Mouse (Mus musculus) urinary bladder, postnatal 36 days (tissue): Measurements from ENCODE around the gene Jade1.

Source experiments
- DNase-seq, 2 experiments: peaks; one replicate each; pipeline ENCODE4 v3.0.0; 2022; ENCODE audit warnings: low spot score in 2 of 2, mixed read lengths in 1 of 2

The Jade1 gene

DNA sequence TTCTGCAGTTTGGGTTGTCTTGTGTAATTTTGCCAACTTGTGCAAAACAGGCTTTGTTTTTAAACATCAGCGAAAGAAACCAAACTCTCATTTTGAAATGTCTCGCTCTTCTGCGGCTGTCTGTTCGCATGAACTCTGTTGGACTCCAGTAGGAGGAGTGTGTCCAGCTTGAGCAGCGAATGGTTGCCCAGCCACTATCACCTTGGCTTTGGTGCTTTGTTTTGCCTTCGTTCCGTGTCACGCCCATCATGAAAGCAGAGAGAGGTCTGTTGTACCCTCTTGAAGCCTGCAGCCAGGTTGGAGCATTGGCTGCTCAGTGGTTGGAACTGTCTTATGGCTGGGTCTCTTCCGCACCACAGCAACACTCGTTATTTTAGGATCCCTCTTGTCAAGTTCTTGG is 43.7 kb downstream of the Jade1 start:
- DNase-seq: no peak

DNA sequence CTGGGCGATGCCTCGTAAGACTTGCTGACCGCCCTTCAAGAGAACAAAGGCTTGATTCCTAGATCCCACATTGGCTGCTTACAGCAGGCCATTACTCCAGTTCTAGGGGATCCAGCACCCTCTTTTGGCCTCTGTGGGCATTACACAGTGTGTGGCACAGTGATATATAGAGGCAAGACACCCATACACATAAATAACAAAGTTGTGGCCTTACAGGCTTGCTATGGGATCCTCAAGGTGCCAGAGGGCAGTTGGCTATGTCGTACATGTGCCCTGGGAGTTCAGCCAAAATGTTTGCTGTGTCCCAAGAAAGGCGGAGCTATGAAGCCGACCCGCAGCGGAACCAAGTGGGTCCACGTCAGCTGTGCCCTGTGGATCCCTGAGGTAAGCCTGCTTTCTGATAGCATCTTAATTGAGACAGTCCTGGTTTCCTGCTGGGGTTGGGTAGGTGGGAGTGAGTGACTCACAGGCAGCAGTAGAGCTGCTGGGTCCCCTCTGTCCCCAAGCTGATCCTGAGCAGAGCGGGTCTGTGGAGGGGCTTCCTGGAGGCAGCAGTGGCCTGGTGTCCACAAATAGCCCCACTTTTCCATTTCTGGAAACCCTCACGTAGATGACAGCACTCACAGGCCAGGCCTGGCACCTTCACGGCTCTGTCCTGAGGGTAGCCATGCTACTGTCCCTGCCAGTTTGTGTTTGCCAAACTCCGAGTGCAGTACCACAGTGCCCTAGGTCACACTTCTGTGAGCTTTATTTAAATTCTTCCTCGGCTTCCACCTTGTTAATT is 44.5 kb downstream of the Jade1 start:
- peak; percentile 36 to 49 for DNase-seq

DNA sequence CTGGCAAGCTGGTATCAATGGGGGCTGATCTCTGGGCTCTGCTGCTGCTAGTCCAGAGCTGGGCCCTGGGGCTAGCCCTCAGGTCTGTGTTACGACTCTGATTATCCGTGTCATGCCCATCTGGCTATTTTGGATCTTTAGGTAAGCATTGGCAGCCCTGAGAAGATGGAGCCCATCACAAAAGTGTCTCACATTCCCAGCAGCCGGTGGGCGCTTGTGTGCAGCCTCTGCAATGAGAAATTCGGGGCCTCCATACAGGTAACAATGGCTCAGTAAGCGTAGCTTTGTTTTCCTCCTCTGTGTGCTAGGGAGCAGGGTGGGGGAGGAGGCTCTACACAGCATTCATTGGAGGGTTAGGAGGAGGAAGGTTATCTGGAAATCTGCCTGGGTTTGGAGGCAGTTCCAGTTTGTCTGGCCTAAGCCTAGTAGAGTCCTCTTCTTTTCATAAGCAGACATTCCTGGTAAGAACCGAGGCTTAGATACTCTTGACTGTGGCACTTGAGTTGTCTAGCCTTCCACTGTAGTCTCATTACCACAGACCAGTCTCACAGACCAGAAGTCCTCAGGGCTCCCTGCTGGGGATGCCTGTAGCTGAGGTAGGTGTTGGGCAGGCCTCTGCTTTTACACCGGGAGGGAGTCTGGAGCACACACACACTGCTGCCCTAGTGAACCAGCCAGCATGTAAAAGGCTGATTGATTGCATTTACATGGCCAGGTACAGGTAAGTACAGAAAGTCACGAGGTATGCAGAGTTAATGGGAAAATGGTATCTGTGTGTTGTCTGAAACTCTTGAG is 45.9 kb downstream of the Jade1 start:
- DNase-seq: no peak

DNA sequence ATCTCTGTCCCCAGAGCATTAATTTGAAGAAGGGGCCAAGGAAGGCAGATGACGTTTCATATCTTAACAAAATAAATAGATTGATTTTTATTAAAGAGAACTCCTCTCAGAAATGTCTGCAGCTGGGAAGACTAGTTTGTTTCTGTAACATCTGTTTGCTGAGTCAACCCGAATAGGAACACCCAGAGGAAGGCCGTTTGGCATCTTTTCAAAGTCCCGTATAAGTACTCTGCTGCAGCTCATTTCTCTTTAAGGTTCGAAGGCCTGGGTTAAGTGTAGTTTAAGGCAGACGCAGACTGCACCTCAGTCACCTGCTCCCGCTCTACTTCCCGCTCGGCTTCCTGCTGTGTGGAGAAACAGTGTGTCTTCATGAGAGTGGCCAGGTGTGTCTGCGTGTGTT is 47.4 kb downstream of the Jade1 start:
- no peak for DNase-seq

DNA sequence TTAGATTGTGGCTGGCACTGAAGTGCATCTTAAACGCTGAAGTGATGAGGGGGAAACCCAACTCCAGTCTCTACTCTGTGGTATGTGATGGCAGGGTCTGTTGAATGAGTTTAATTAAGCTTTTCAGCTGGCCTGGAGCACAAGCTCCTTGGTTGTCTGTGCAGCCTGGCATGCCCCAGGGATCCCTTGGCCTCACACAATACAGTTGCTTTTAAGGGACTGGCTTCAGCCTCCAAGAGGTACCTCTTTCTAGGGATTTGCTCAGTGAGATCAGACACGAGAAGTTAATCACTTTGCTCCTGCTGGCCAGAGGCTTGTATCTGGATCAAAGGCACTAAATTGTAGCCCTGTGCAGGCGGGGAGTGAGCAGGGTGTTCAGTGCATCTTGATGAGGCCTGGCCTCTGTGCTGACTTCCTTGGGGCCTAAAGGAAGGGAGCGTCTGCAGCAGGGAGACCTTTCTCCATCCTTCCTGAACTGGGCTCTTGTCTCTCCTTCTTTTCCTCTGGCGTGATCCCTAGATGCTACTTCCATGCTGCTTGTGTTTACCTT is 48.0 kb downstream of the Jade1 start:
- no peak for DNase-seq

DNA sequence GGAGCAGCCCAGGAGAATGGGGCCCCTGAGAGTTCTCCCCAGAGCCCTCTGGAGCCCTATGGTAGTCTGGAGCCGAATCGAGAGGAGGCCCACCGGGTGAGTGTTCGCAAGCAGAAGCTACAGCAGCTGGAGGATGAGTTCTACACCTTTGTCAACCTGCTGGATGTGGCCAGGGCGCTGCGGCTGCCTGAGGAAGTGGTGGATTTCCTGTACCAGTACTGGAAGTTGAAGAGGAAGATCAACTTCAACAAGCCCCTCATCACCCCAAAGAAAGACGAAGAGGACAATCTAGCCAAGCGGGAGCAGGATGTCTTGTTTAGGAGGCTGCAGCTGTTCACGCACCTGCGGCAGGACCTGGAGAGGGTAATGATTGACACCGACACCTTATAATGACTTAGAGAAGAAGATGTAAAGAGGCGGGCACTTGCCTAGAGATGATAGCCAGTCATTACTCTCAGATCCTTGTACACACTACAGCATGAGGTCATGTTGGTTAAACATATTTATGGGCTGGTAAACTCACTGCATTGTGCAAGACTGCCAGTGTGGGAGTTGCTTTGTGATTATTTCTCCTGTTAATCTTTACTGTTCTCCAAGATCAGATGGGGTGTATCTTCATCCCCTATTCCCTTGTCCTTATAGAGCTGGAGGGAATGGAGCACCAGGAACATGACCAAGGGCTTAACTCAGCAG is 49.2 kb downstream of the Jade1 start:
- DNase-seq: no peak

DNA sequence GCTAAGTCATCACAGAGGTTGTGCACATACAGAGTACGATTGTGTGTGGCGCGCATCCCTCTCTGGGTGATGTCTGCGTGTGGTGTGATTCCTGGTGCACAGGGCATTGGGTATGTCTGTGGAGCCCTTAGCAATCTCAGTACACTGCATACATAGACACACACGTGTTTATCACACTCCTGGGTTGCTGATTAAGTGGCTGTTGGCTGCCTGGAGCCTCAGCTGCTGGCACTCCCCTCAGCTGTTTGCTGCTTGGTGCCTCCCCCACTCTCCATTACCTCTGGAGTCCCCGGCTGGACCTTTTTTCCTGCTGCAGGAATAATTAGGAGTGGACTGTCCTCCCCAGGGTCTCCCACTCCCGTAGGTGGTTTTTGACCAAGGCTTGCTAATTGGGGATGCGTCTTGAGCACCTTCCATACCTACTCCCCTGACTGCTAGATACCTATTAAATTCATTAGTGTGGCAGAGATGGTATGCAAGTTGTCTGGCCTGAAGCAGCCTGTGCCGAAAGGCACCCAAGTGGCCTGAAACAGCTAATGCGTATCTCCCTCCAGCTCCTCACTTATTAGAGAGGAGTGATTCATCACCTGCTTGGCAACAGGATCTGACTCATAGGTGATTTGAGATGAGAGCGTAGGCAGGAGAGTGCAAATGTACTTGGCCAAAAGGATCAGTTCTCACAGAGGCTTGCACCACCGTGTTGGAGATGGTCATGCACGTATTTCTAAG is 50.2 kb downstream of the Jade1 start:
- DNase-seq: no peak

DNA sequence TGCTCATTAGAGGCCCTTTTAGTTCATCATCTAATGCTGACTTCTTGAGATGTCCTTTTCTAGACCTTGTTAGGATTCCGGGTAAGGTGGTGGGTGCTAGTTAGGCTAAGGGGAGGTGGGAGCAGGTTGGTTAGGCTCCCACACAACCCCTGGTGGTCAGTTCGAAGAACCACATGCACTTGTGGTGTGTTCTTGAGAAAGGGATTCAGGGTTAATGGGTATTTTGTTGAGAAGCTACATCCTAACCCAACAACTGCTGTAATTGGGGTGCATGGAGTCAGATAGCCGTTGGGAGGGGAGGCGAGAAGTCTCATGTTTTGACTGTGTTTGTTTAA is 50.8 kb downstream of the Jade1 start:
- DNase-seq: no peak

DNA sequence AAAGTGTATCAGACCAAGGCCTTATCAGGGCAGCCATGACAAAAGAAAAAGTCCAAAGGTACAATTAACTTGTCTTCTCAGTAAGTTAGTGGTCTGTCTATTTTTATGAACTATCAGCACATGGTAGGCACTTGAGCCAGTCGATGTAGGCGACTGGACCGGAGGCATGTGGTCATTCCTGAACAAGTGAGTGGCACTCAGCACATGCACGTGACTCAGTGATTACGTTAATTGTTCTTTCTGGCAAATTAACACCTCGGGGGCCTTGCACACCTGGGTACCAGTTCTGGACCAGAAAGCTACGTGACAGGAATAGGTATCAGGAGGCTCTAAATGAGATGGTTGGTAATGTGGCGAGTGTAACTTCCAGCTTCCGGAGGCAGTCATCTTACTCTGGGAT is 51.5 kb downstream of the Jade1 start:
- no peak for DNase-seq

DNA sequence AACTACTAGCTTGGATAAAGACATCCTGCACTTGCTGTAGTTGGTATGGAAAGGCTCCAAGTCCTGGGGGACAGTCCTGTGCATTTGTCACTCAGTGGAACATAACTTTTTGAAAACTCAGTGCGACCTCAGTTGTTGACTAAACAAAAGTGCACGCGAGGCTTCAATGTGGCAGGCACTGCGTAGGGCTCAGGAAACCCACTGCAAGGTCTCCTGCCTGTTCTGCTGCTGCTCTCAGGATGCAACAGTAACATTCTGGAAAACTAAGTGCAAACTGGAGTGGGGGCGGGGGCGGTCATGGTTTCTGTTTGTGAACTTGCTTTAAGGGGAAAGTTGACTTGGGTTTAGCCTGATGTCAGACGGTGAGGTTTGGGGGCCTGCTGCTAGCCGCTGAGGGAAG is 51.9 kb downstream of the Jade1 start:
- DNase-seq: no peak

DNA sequence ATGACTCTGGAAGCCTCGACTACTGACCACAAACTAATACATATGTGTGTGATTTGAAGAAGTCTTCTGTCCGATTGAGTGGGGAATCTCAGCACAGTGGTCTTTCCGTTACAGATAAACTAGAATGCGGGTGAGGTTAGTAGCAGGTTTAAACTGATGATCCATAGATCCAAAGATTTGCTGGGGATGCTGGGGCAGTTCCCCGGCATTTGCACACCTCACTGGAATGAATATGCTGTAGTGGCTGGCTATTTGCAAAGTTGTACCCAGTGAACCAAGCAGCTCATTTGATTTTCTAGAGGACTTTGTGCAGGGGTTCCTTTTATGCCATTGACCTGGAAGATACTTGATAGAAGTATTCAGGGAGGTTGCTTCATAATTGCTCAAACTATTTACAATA is 53.5 kb downstream of the Jade1 start:
- no peak for DNase-seq

DNA sequence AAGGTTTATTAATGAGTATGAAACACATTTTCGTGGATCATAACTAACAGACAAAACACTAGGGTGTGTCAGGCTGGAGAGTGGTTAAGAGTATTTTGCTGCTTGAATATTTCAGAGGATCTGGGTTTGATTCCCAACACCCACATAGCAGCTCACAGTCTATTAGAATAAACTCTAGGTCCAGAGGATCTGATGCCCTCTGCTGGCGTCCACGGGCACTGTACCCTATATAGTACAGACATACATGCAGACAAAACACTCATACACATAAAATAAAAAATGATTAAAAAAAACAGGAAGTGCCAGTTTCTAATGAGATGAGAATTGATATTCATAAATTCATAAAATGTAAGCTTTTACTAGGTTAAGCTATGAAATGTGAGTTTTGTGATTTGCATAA is 56.7 kb downstream of the Jade1 start:
- DNase-seq: no peak

DNA sequence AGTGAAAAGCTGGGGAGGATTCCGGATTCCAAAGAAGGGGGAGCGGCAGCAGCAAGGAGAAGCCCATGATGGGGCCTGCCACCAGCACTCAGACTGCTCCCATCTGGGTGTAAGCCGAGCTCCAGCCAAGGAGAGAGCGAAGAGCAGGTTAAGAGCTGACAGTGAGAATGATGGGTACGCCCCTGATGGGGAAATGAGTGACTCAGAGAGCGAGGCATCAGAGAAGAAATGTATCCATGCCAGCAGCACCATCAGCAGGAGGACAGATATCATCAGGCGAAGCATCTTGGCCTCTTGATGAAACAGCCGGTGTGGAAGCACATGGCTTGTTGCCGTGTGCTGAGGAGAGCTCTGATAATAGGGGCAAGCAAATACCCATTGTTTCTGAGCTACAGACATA is 58.2 kb downstream of the Jade1 start:
- DNase-seq: no peak

DNA sequence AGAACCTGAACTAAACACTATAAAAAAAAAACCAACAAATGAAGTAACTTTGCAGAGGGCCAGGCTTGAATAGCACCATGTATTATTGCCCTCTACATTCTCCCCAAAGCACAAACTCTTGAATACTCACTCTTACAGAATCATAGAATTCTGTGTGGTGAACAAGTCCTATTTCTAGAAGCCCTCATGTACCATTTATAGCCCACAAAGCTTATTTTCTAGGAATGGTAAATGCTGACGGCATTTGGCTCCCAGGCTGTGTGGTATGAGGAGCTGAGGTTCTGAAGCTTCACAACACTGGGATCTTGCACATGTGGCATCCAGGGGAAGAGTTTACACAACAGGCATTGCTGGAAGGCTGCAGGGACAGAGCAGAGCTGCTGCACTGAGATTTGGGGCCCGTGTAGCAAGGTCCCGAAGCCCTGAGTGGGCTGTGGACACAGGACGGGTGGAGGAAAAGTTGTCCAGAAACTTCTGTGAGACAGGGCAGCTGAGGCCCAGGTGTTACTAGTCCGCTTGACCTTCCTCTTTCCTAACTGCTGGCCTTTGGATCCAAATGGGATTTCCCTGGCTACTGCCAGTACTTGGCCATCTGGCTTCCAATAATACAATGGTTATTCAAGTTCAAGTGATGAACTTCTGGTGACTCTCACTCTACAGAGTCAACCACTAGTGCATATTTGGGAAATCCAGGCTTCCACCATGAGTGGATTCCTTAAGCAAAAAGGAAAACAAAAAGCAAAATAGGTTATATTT is 58.9 kb downstream of the Jade1 start:
- DNase-seq: no peak

DNA sequence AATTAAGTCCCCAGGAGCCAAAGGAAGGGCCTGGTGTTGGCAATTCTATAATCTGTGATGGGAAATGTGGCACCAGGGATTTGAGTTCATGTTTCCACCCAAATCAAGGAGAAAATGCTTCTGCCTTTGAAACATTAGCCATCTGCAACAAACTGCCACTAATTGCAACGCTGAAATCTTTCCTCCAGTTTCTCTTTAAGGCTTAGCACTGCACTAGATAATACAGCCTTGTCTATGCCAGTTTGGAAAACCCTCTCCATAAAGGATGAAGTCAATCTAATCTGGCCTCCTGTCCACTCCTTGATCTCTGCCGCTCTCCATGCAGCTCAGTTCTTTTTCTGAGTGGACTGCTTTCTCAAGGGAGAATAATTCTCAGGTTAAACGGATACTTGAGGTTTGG is 62.5 kb downstream of the Jade1 start:
- no peak for DNase-seq

DNA sequence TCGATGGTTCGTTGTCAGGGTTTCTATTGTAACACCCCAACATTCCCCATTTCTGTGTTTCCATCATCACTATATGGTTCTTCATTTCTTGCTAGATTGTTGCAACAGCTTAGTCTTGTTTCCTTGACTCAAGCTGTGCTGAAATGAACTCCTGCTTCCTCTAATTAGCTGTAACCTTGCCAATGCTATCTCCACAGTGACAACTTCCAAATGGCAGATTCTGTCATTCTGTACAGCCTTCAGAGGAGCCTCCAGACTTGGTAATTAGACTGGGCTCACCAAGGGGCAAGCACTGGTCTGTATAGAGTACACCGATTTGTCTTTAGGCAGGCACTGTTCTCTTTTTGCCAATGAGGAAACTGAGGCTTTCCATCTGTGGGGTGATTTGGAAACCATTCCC is 63.0 kb downstream of the Jade1 start:
- DNase-seq: no peak

DNA sequence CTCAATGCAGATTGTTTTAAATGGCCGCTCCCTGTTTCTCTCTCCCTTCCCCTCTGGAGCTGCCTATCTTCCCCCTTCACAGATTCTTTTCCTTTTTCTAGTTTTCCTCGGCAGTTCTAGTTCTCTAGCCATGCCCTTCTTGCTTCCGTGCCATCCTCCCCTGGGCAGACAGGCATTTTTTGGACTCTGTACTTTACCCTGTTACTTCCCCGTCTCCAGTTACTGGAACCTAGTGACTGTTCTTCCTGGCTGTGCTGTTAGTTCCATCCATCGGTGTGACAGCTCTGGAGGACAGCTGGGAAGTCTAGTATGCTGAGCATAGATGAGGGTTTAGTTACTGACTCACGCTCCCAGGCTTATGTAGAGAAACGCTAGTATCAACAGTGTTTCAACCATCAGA is 65.4 kb downstream of the Jade1 start:
- DNase-seq: no peak

DNA sequence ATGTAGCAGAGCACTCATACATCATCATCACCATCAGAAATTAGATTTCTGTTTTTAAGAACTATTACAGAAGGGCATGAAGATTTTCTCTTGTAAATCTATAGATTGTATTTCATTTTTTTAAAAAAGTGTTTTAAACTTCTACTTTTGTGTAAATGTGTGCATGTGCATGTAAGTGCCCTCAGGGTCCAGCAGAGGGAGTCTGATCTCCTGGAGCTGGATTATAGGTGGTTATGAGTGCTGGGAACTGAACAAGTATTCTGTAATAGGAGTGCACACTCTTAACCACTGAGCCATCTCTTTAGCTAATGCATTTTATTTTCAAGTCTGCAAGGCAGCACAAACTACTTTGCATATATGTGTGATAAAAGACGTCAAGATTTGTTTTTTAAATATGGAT is 100.1 kb downstream of the Jade1 start:
- DNase-seq: no peak
